Mouse (Mus musculus) gastrocnemius, postnatal 10 days (tissue): Measurements from ENCODE around the gene H2al1i. TPM values are rescaled to one million over a fixed set of nuclear protein-coding genes. Genes with fewer than 3 reads are reported as not detected.

Experiments
- total RNA-seq, 2 experiments: library from RNA; stranded (reverse); gene quantifications; 2 replicates each; pipeline ENCODE4 v1.2.3; 2021

H2al1i gene
- total RNA-seq, 2 experiments from 2014 or later = not detected

Other genes starting within 250 kb of the H2al1i start
- not detected for gene H2al1a, start 25.4 kb upstream of the H2al1i start, total RNA-seq
- gene H2al1b, start 22.2 kb upstream of the H2al1i start, total RNA-seq = not detected
- not detected for gene H2al1c, start 19.0 kb upstream of the H2al1i start, total RNA-seq
- not detected for gene H2al1d, start 15.8 kb upstream of the H2al1i start, total RNA-seq
- gene H2al1e, start 12.7 kb upstream of the H2al1i start, total RNA-seq = not detected
- not detected for gene H2al1f, start 9.5 kb upstream of the H2al1i start, total RNA-seq
- not detected for gene H2al1g, start 6.4 kb upstream of the H2al1i start, total RNA-seq
- gene H2al1h, start 3.2 kb upstream of the H2al1i start, total RNA-seq = not detected
- gene H2al1j, start 3.2 kb downstream of the H2al1i start, total RNA-seq = not detected